Mouse (Mus musculus) MEL (cell line): ENCODE measurements around the gene Tldc1. TPM values are rescaled to one million over a fixed set of nuclear protein-coding genes. Genes with fewer than 3 reads are reported as not detected.

Experiments
- DNase-seq: peaks from one replicate; pipeline ENCODE4 v3.0.0; 2011; ENCODE audit warnings: low read depth, low spot score
- H3K27ac ChIP-seq: 2 replicates; pipeline ENCODE4 v1.5.1; 2012; ENCODE audit warnings: low read depth, mild to moderate bottlenecking, control low read depth, low read length, moderate library complexity; ENCODE audit not compliant: control insufficient read depth
- H3K27me3 ChIP-seq, 2 experiments: fragments of 150-350 bp in 1 of 2; sonication (generic) in 1 of 2; 2 replicates each; pipeline ENCODE4 v1.6.1; 2012; ENCODE audit warnings: low read length in 2 of 2, mild to moderate bottlenecking in 2 of 2, improper control_type of control experiment in 1 of 2, moderate library complexity in 1 of 2; ENCODE audit not compliant: insufficient read depth in 2 of 2, control insufficient read depth in 1 of 2
- H3K36me3 ChIP-seq, 2 experiments: 2 replicates each; pipeline ENCODE4 v1.6.1; 2012 to 2014; ENCODE audit warnings: low read length in 2 of 2, improper control_type of control experiment in 1 of 2, inconsistent platforms in 1 of 2, mild to moderate bottlenecking in 1 of 2; ENCODE audit not compliant: insufficient read depth in 2 of 2, control insufficient read depth in 1 of 2
- H3K4me1 ChIP-seq, 2 experiments: fragments of 150-350 bp in 1 of 2; sonication (generic) in 1 of 2; 2 replicates each; pipeline ENCODE4 v1.6.1; 2012; ENCODE audit warnings: low read length in 2 of 2, improper control_type of control experiment in 1 of 2, mild to moderate bottlenecking in 1 of 2; ENCODE audit not compliant: insufficient read depth in 2 of 2, control insufficient read depth in 1 of 2
- H3K4me3 ChIP-seq, 2 experiments: fragments of 150-350 bp in 1 of 2; sonication (generic) in 1 of 2; 2 replicates each; pipeline ENCODE4 v1.5.1; 2012; ENCODE audit warnings: low read depth in 2 of 2, low read length in 2 of 2, mild to moderate bottlenecking in 2 of 2, moderate library complexity in 2 of 2, control low read depth in 1 of 2, improper control_type of control experiment in 1 of 2; ENCODE audit not compliant: control insufficient read depth in 1 of 2, insufficient read depth in 1 of 2
- H3K79me2 ChIP-seq: 2 replicates; pipeline ENCODE4 v1.6.1; 2012; ENCODE audit warnings: mild to moderate bottlenecking, low read length, moderate library complexity; ENCODE audit not compliant: control insufficient read depth, poor library complexity, insufficient read depth
- H3K9ac ChIP-seq: 2 replicates; pipeline ENCODE4 v1.6.1; 2012; ENCODE audit warnings: low read depth, mild to moderate bottlenecking, control low read depth, low read length, moderate library complexity; ENCODE audit not compliant: control insufficient read depth, poor library complexity, severe bottlenecking
- H3K9me3 ChIP-seq: fragments of 150-350 bp; sonication (generic); replicated peaks from 2 replicates; pipeline ENCODE4 v1.6.1; 2012; ENCODE audit warnings: mild to moderate bottlenecking, low read length, improper control_type of control experiment, moderate library complexity; ENCODE audit not compliant: insufficient read depth
- CHD1 ChIP-seq: IDR thresholded peaks from 2 replicates; pipeline ENCODE4 v1.6.1; 2012; ENCODE audit warnings: low read depth, mild to moderate bottlenecking, inconsistent platforms, low read length, improper control_type of control experiment
- ELF1 ChIP-seq: IDR thresholded peaks from 2 replicates; pipeline ENCODE4 v1.6.1; 2014; ENCODE audit warnings: low read depth, mild to moderate bottlenecking, inconsistent platforms, low read length, improper control_type of control experiment, moderate library complexity
- EP300 ChIP-seq, 2 experiments: IDR thresholded peaks; 2 replicates each; pipeline ENCODE4 v1.6.1; 2011; ENCODE audit warnings: improper control_type of control experiment in 2 of 2, low read length in 2 of 2, low read depth in 1 of 2, mild to moderate bottlenecking in 1 of 2
- ETS1 ChIP-seq: IDR thresholded peaks from 2 replicates; pipeline ENCODE4 v1.6.1; 2012; ENCODE audit warnings: low read depth, mild to moderate bottlenecking, inconsistent platforms, low read length, improper control_type of control experiment, moderate library complexity
- GATA1 ChIP-seq: IDR thresholded peaks from 2 replicates; pipeline ENCODE4 v1.6.1; 2011; ENCODE audit warnings: low read depth, low read length, improper control_type of control experiment
- JUND ChIP-seq: IDR thresholded peaks from 2 replicates; pipeline ENCODE4 v1.6.1; 2011; ENCODE audit warnings: low read depth, mild to moderate bottlenecking, improper control_type of control experiment, low read length
- KAT2A ChIP-seq: conservative IDR thresholded peaks from 2 replicates; pipeline ENCODE4 v1.6.1; 2012; ENCODE audit warnings: low read depth, low read length, improper control_type of control experiment, inconsistent platforms
- MAFK ChIP-seq: IDR thresholded peaks from 2 replicates; pipeline ENCODE4 v1.6.1; 2011; ENCODE audit warnings: low read depth, mild to moderate bottlenecking, low read length, improper control_type of control experiment, borderline replicate concordance
- MAX ChIP-seq: IDR thresholded peaks from 2 replicates; pipeline ENCODE4 v1.6.1; 2011; ENCODE audit warnings: low read length, improper control_type of control experiment
- MAZ ChIP-seq: IDR thresholded peaks from 2 replicates; pipeline ENCODE4 v1.6.1; 2012; ENCODE audit warnings: low read depth, mild to moderate bottlenecking, inconsistent platforms, low read length, improper control_type of control experiment
- MEF2A ChIP-seq: IDR thresholded peaks from 2 replicates; pipeline ENCODE4 v1.6.1; 2014; ENCODE audit warnings: low read depth, mild to moderate bottlenecking, inconsistent platforms, low read length, improper control_type of control experiment; ENCODE audit not compliant: poor library complexity, insufficient replicate concordance, severe bottlenecking; ENCODE audit errors: extremely low read depth
- MXI1 ChIP-seq: IDR thresholded peaks from 2 replicates; pipeline ENCODE4 v1.6.1; 2011; ENCODE audit warnings: mild to moderate bottlenecking, low read depth, low read length, improper control_type of control experiment
- MYC ChIP-seq: IDR thresholded peaks from 2 replicates; pipeline ENCODE4 v1.6.1; 2011; ENCODE audit warnings: low read depth, mild to moderate bottlenecking, low read length, improper control_type of control experiment, moderate library complexity
- NELFE ChIP-seq: IDR thresholded peaks from 2 replicates; pipeline ENCODE4 v1.6.1; 2011; ENCODE audit warnings: low read depth, low read length, improper control_type of control experiment
- POLR2A ChIP-seq, 2 experiments: IDR thresholded peaks; 2 replicates each; pipeline ENCODE4 v1.6.1; 2011 to 2012; ENCODE audit warnings: low read length in 2 of 2, mild to moderate bottlenecking in 2 of 2, control low read depth in 1 of 2, improper control_type of control experiment in 1 of 2, low read depth in 1 of 2, moderate library complexity in 1 of 2; ENCODE audit not compliant: control insufficient read depth in 1 of 2, insufficient read depth in 1 of 2, poor library complexity in 1 of 2
- POLR2AphosphoS5 ChIP-seq: IDR thresholded peaks from 2 replicates; pipeline ENCODE4 v1.6.1; 2012; ENCODE audit warnings: low read depth, borderline replicate concordance, mild to moderate bottlenecking, inconsistent platforms, low read length, moderate library complexity, mixed read lengths
- RAD21 ChIP-seq: IDR thresholded peaks from 2 replicates; pipeline ENCODE4 v1.6.1; 2011; ENCODE audit warnings: mild to moderate bottlenecking, low read depth, low read length, improper control_type of control experiment
- RCOR1 ChIP-seq: IDR thresholded peaks from 2 replicates; pipeline ENCODE4 v1.6.1; 2012; ENCODE audit warnings: low read depth, mild to moderate bottlenecking, inconsistent platforms, low read length, improper control_type of control experiment
- SIN3A ChIP-seq: IDR thresholded peaks from 2 replicates; pipeline ENCODE4 v1.6.1; 2012; ENCODE audit warnings: low read length, improper control_type of control experiment, inconsistent platforms
- SMC3 ChIP-seq: IDR thresholded peaks from 2 replicates; pipeline ENCODE4 v1.6.1; 2011; ENCODE audit warnings: low read depth, low read length, improper control_type of control experiment
- TAL1 ChIP-seq: IDR thresholded peaks from 2 replicates; pipeline ENCODE4 v1.6.1; 2012; ENCODE audit warnings: mild to moderate bottlenecking, inconsistent platforms, low read length, moderate library complexity, mixed read lengths
- UBTF ChIP-seq: IDR thresholded peaks from 2 replicates; pipeline ENCODE4 v1.6.1; 2012; ENCODE audit warnings: low read depth, mild to moderate bottlenecking, inconsistent platforms, low read length, improper control_type of control experiment, moderate library complexity, borderline replicate concordance; ENCODE audit not compliant: insufficient read depth
- ZKSCAN1 ChIP-seq: IDR thresholded peaks from 2 replicates; pipeline ENCODE4 v1.6.1; 2012; ENCODE audit warnings: low read depth, mild to moderate bottlenecking, inconsistent platforms, low read length, improper control_type of control experiment, moderate library complexity
- ZNF384 ChIP-seq: IDR thresholded peaks from 2 replicates; pipeline ENCODE4 v1.6.1; 2012; ENCODE audit warnings: low read depth, mild to moderate bottlenecking, inconsistent platforms, low read length, improper control_type of control experiment
- polyA plus RNA-seq, 2 experiments: library from polyadenylated mRNA; stranded (reverse) in 1 of 2; unstranded in 1 of 2; fragments of >175 nt in 1 of 2; fragments of >200 nt in 1 of 2; gene quantifications; 2 replicates each; pipeline versions ENCODE4 v1.2.1 to v1.2.4; 2012; ENCODE audit warnings: low replicate concordance in 2 of 2, low read depth in 1 of 2; ENCODE audit not compliant: insufficient read length in 2 of 2, insufficient read depth in 1 of 2, missing spikeins in 1 of 2
- total RNA-seq: library from RNA; depleted of rRNA; stranded (reverse); fragments of 300-350 nt; gene quantifications from 2 replicates; pipeline ENCODE4 v1.2.3, GENCODE M21; 2012

The Tldc1 gene
- total and polyA plus RNA-seq, 3 experiments: 16.1 to 16.4 TPM; not detected in 1

DNA sequence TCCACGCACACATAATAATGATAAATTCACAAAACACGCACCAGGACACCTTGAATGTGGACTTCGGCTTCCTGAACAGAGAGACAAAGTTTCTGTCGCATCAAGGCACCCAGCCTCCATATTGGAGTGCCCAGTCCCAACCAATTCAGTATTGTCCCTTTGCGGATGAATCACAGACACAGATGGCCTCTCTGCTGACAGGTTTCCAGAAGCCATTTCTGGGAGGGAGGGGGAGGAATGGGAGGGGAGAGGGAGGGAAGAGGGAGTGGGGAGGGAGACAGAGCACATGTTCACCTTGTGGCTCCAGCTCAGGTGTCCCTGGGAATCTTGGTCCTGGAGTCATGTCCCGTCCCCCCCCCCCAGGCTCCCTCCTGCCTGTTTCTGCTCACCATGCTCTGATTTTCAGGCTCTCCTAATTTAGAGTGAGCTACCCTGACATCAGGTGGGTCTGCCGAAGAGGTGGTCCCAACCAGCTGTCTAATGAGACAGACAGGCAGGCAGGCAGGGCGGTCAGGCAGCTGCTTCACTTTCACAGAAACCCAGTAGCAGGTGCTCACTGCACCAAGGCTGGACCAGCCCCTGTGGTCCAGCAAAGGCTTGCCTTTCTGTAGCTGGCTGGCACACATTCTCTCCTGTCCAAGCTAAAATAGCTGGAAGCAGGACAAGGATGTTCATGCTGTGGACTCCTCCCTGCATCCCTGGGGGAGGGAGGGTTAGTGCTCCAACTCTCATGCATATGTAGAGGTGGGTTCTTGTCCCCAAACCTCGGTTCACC lies 10.6 kb upstream of the Tldc1 start:
- Histone ChIP-seq H3K27ac (no peak overlapping the region), H3K27me3 (no peaks in the 10 kb centered on the region), H3K4me3 (no peak overlapping the region), H3K36me3 (peaks cover 0 to 3% of the 10 kb centered on the region in 2 experiments; a peak in 1 of 4 replicates), H3K79me2 (no peaks in the 10 kb centered on the region), H3K4me1 (peaks cover 0 to 22% of the 10 kb centered on the region in 2 experiments; a peak in 2 of 4 replicates), H3K9ac (no peak overlapping the region), H3K9me3 (no peaks in the 10 kb centered on the region)
- TF ChIP-seq EP300 (IDR thresholded peaks at IDR 0.05; ENCODE audit: low read depth in 1 of 2, low read length in 2 of 2): no peak
- no peak for TF ChIP-seq MEF2A
- no peak for TF ChIP-seq RAD21
- TF ChIP-seq ZNF384: no peak
- no peak for TF ChIP-seq KAT2A
- TF ChIP-seq SMC3: no peak
- TF ChIP-seq ETS1: no peak
- no peak for TF ChIP-seq TAL1
- no peak for TF ChIP-seq GATA1
- TF ChIP-seq SIN3A: no peak
- no peak for TF ChIP-seq NELFE
- DNase-seq: no peak

GRCm38 (mm10) chr8:119787341-119787740 lies 9.1 kb upstream of the Tldc1 start:
- Histone ChIP-seq H3K4me1 (peaks cover 8 to 32% of the 10 kb centered on the region in 2 experiments), H3K27ac (peak overlapping the region; percentile 23; the same call in 1 of the 2 replicates), H3K79me2 (no peaks in the 10 kb centered on the region), H3K9me3 (no peaks in the 10 kb centered on the region), H3K4me3 (peak overlapping the region; percentile 43 to 50), H3K9ac (peak overlapping the region; percentile 41), H3K27me3 (no peaks in the 10 kb centered on the region), H3K36me3 (peaks cover 0 to 9% of the 10 kb centered on the region in 2 experiments; a peak in 2 of 4 replicates)
- TF ChIP-seq SIN3A (0 out of 2 replicates have a peak, but pooled peaks have one; percentile 2), MAX (no peak)
- peak; percentile 35 for DNase-seq

DNA sequence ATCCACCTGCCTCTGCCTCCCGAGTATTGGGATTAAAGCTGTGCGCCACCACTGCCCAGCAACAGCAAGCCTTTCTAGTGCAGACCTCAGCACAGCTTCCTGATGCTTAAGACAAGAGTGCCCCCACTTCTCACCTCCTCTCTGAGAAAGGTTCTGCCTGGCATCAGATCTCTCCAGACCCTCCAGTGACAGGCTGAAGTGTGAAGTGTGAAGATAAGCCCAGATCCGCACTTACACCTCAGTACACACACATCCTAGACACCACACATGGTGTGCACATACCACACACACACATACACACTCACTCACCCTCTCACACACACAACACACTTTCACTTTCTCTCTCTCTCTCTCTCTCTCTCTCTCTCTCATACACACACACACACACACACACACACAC lies 8.7 kb upstream of the Tldc1 start:
- Histone ChIP-seq H3K4me1 (peaks cover 8 to 32% of the 10 kb centered on the region in 2 experiments), H3K79me2 (no peaks in the 10 kb centered on the region), H3K27me3 (no peaks in the 10 kb centered on the region), H3K9me3 (no peaks in the 10 kb centered on the region), H3K27ac (peak overlapping the region; percentile 23; the same call in 1 of the 2 replicates), H3K36me3 (peaks cover 0 to 9% of the 10 kb centered on the region in 2 experiments; a peak in 2 of 4 replicates), H3K4me3 (peak overlapping the region; percentile 43 to 50), H3K9ac (peak overlapping the region; percentile 41)
- DNase-seq: peak; percentile 73
- TF ChIP-seq JUND: no peak
- TF ChIP-seq MXI1: 0 out of 2 replicates have a peak, but pooled peaks have one; percentile 29
- peak; percentile 37; the same call in 1 of the 2 replicates for TF ChIP-seq ETS1
- no peak for TF ChIP-seq MAFK
- no peak for TF ChIP-seq RCOR1
- TF ChIP-seq SMC3: no peak
- no peak for TF ChIP-seq NELFE
- TF ChIP-seq POLR2A (IDR thresholded peaks at IDR 0.05; ENCODE audit: control insufficient read depth in 1 of 2, insufficient read depth in 1 of 2, low read depth in 1 of 2, low read length in 2 of 2, poor library complexity in 1 of 2): no peak
- TF ChIP-seq CHD1: no peak
- TF ChIP-seq ELF1: no peak
- 0 out of 2 replicates have a peak, but pooled peaks have one; percentile 33 for TF ChIP-seq MAZ
- TF ChIP-seq POLR2AphosphoS5: no peak
- TF ChIP-seq ZKSCAN1: no peak
- no peak for TF ChIP-seq KAT2A
- peak; percentile 51 for TF ChIP-seq SIN3A
- peak; percentile 57; the same call in 1 of the 2 replicates for TF ChIP-seq GATA1
- TF ChIP-seq UBTF: no peak
- TF ChIP-seq MYC: 0 out of 2 replicates have a peak, but pooled peaks have one; percentile 46
